Comparison of ENCODE assay signal across 25 mouse cellular contexts in the genomic region with DNA sequence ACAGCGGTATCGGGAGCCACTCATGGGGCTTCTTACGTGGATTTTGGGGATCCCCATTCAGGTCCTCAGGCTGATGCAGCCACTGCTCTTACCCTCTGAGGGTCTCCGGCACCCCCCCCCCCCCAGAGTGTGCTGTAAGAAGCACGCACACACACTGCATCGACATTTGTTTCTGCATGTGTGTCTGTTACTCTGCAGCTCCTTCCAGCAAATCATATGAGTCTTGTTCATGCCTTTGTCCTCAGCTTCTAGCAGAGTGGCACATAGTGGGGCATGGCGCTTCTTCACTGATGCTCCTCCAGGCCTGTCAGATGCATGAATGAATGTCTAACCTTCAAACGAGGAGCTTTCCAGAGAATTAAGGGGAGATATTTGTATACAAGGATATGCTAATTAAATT. TPM values are rescaled to one million over a fixed set of nuclear protein-coding genes. Genes with fewer than 3 reads are reported as not detected.
DNase-seq lines count a peak whose midpoint lies in the region; ATAC-seq and TF ChIP-seq lines count a peak whose summit lies in the region.
"Had no signal": no experiment of that assay in that cellular context is flagged by ENCODE, and none has a peak within 500 bp of the region (broad histone marks: within the 10 kb centered on the region; RNA-seq: fewer than 3 reads in every experiment).

No protein-coding gene starts in this region.

- no peak overlapping the region for H3K4me3 ChIP-seq in forebrain, embryonic 15.5 days
- H3K4me3 ChIP-seq in forebrain, embryonic 11.5 days (ENCODE audit: low read depth, low read length), result no peak overlapping the region
- H3K4me3 ChIP-seq in hindbrain, embryonic 16.5 days (ENCODE audit: low read length), result no peak overlapping the region
- no peak overlapping the region for H3K4me3 ChIP-seq in hindbrain, embryonic 13.5 days
- no peak overlapping the region for H3K4me3 ChIP-seq in neural tube, embryonic 14.5 days (ENCODE audit: low read depth, low read length)
- no peak overlapping the region for H3K4me3 ChIP-seq in neural tube, embryonic 15.5 days (replicated peaks)
- H3K4me3 ChIP-seq in forebrain, postnatal 0 days (ENCODE audit: low read depth, low read length), result no peak overlapping the region
- H3K4me3 ChIP-seq: heart, adult 2 months; heart, embryonic 10.5 days; heart, embryonic 13.5 days had no signal

- H3K27me3 ChIP-seq in forebrain, embryonic 15.5 days, result no peaks in the 10 kb centered on the region
- H3K27me3 ChIP-seq in forebrain, embryonic 11.5 days (ENCODE audit: control insufficient read depth, insufficient read depth, low read length), result no peaks in the 10 kb centered on the region
- no peaks in the 10 kb centered on the region for H3K27me3 ChIP-seq in hindbrain, embryonic 16.5 days (replicated peaks; ENCODE audit: control insufficient read depth, insufficient read depth, low read length)
- peaks cover 14% of the 10 kb centered on the region; the same call in 1 of the 2 replicates for H3K27me3 ChIP-seq in hindbrain, embryonic 13.5 days
- no peaks in the 10 kb centered on the region for H3K27me3 ChIP-seq in neural tube, embryonic 14.5 days (ENCODE audit: control insufficient read depth, insufficient read depth, low read length)
- peaks cover 7% of the 10 kb centered on the region; the same call in 1 of the 2 replicates for H3K27me3 ChIP-seq in neural tube, embryonic 15.5 days (replicated peaks)
- 0 out of 2 replicates have a peak, but pooled peaks cover 3% of the 10 kb centered on the region for H3K27me3 ChIP-seq in forebrain, postnatal 0 days (ENCODE audit: insufficient read depth, low read length)
- H3K27me3 ChIP-seq: heart, embryonic 13.5 days had no signal

- no peak for TF ChIP-seq CTCF in forebrain, postnatal 0 days (IDR thresholded peaks at IDR 0.05; ENCODE audit: low read depth)

- WGBS in forebrain, embryonic 15.5 days, result 58% methylated on average over 8 of the region's 8 CpGs
- WGBS in forebrain, embryonic 11.5 days, result 74% methylated on average over 8 of the region's 8 CpGs
- 70% methylated on average over 8 of the region's 8 CpGs for WGBS in hindbrain, embryonic 16.5 days
- WGBS in hindbrain, embryonic 13.5 days, result 73% methylated on average over 8 of the region's 8 CpGs
- 64% methylated on average over 8 of the region's 8 CpGs for WGBS in neural tube, embryonic 14.5 days
- WGBS in neural tube, embryonic 15.5 days, result 62% methylated on average over 8 of the region's 8 CpGs
- 53% methylated on average over 8 of the region's 8 CpGs for WGBS in forebrain, postnatal 0 days

- H3K4me2 ChIP-seq in forebrain, embryonic 15.5 days (replicated peaks), result no peak overlapping the region
- H3K4me2 ChIP-seq in forebrain, embryonic 11.5 days (ENCODE audit: low read depth, low read length, severe bottlenecking), result no peak overlapping the region
- H3K4me2 ChIP-seq in hindbrain, embryonic 16.5 days (ENCODE audit: low read length), result no peak overlapping the region
- no peak overlapping the region for H3K4me2 ChIP-seq in hindbrain, embryonic 13.5 days
- no peak overlapping the region for H3K4me2 ChIP-seq in neural tube, embryonic 14.5 days (ENCODE audit: low read depth, low read length)
- H3K4me2 ChIP-seq in neural tube, embryonic 15.5 days, result no peak overlapping the region
- no peak overlapping the region for H3K4me2 ChIP-seq in forebrain, postnatal 0 days (ENCODE audit: low read depth)
- H3K4me2 ChIP-seq: heart, embryonic 13.5 days had no signal

- H3K36me3 ChIP-seq in forebrain, embryonic 15.5 days, result no peaks in the 10 kb centered on the region
- H3K36me3 ChIP-seq in forebrain, embryonic 11.5 days (ENCODE audit: control insufficient read depth, insufficient read depth, low read length), result no peaks in the 10 kb centered on the region
- H3K36me3 ChIP-seq in hindbrain, embryonic 16.5 days (ENCODE audit: control insufficient read depth, insufficient read depth, low read length), result no peaks in the 10 kb centered on the region
- no peaks in the 10 kb centered on the region for H3K36me3 ChIP-seq in hindbrain, embryonic 13.5 days
- H3K36me3 ChIP-seq in neural tube, embryonic 14.5 days (ENCODE audit: control insufficient read depth, insufficient read depth, low read length), result no peaks in the 10 kb centered on the region
- H3K36me3 ChIP-seq in neural tube, embryonic 15.5 days, result no peaks in the 10 kb centered on the region
- no peaks in the 10 kb centered on the region for H3K36me3 ChIP-seq in forebrain, postnatal 0 days (ENCODE audit: insufficient read depth)
- H3K36me3 ChIP-seq: heart, embryonic 10.5 days; heart, embryonic 13.5 days had no signal

- no peaks in the 10 kb centered on the region for H3K9me3 ChIP-seq in forebrain, embryonic 15.5 days
- no peaks in the 10 kb centered on the region for H3K9me3 ChIP-seq in forebrain, embryonic 11.5 days (ENCODE audit: control insufficient read depth, low read length)
- H3K9me3 ChIP-seq in hindbrain, embryonic 16.5 days (ENCODE audit: control insufficient read depth, low read length), result no peaks in the 10 kb centered on the region
- no peaks in the 10 kb centered on the region for H3K9me3 ChIP-seq in hindbrain, embryonic 13.5 days
- H3K9me3 ChIP-seq in neural tube, embryonic 14.5 days (ENCODE audit: control insufficient read depth, low read length), result no peaks in the 10 kb centered on the region
- H3K9me3 ChIP-seq in neural tube, embryonic 15.5 days (replicated peaks), result no peaks in the 10 kb centered on the region
- no peaks in the 10 kb centered on the region for H3K9me3 ChIP-seq in forebrain, postnatal 0 days (ENCODE audit: low read length)
- H3K9me3 ChIP-seq: heart, embryonic 10.5 days; heart, embryonic 13.5 days had no signal

- DNase-seq in forebrain, embryonic 11.5 days (ENCODE audit: low spot score), result no peak
- DNase-seq in forebrain, postnatal 0 days, result no peak
- DNase-seq in urinary bladder, postnatal 4 days (ENCODE audit: low spot score in 2 of 2), result no peak
- DNase-seq: adrenal gland, adult 8-10 months; adrenal gland, postnatal 25 days; cerebellum, adult 18-20 months; cerebellum, adult 9-10 months; cerebellum, postnatal 14 days; gastrocnemius, postnatal 25 days; heart, adult 2 months; heart, postnatal 14 days; heart, postnatal 4 days; kidney, adult 18-20 months had no signal

- 0 out of 2 replicates have a peak overlapping the region, but pooled peaks have one; percentile 7 for H3K27ac ChIP-seq in forebrain, embryonic 15.5 days (replicated peaks)
- H3K27ac ChIP-seq in forebrain, embryonic 11.5 days (ENCODE audit: low read depth, low read length), result no peak overlapping the region
- no peak overlapping the region for H3K27ac ChIP-seq in hindbrain, embryonic 16.5 days (ENCODE audit: low read depth, low read length)
- no peak overlapping the region for H3K27ac ChIP-seq in hindbrain, embryonic 13.5 days
- no peak overlapping the region for H3K27ac ChIP-seq in neural tube, embryonic 14.5 days (ENCODE audit: low read depth, low read length)
- no peak overlapping the region for H3K27ac ChIP-seq in neural tube, embryonic 15.5 days (replicated peaks)
- H3K27ac ChIP-seq in forebrain, postnatal 0 days (ENCODE audit: low read depth, low read length), result no peak overlapping the region
- H3K27ac ChIP-seq: heart, adult 2 months; heart, embryonic 10.5 days; heart, embryonic 13.5 days; hindbrain, postnatal 0 days had no signal

- peak; percentile 55; the same call in 1 of the 2 replicates for ATAC-seq in forebrain, embryonic 15.5 days (replicated peaks)
- no peak for ATAC-seq in forebrain, embryonic 11.5 days (replicated peaks; ENCODE audit: low FRiP score)
- ATAC-seq in hindbrain, embryonic 16.5 days, result peak; percentile 34; the same call in 1 of the 2 replicates
- no peak for ATAC-seq in hindbrain, embryonic 13.5 days (ENCODE audit: low FRiP score)
- peak; percentile 21; the same call in 1 of the 2 replicates for ATAC-seq in neural tube, embryonic 14.5 days (ENCODE audit: low read depth)
- ATAC-seq in neural tube, embryonic 15.5 days (ENCODE audit: low FRiP score), result no peak
- ATAC-seq in forebrain, postnatal 0 days, result peak; percentile 50
- ATAC-seq: CD4-positive, CD25-positive, alpha-beta regulatory T cell, adult 4 months; hindbrain, postnatal 0 days; inflammation-experienced regulatory T-cells, adult 6 months; intestine, embryonic 16.5 days had no signal

- no peak overlapping the region for H3K9ac ChIP-seq in forebrain, embryonic 15.5 days (replicated peaks)
- H3K9ac ChIP-seq in forebrain, embryonic 11.5 days (ENCODE audit: low read length), result no peak overlapping the region
- H3K9ac ChIP-seq in hindbrain, embryonic 16.5 days (ENCODE audit: low read depth, low read length), result no peak overlapping the region
- no peak overlapping the region for H3K9ac ChIP-seq in hindbrain, embryonic 13.5 days
- H3K9ac ChIP-seq in neural tube, embryonic 14.5 days (replicated peaks; ENCODE audit: low read depth, low read length), result no peak overlapping the region
- no peak overlapping the region for H3K9ac ChIP-seq in neural tube, embryonic 15.5 days (replicated peaks)
- no peak overlapping the region for H3K9ac ChIP-seq in forebrain, postnatal 0 days
- H3K9ac ChIP-seq: heart, embryonic 13.5 days had no signal

- peaks cover 10% of the 10 kb centered on the region for H3K4me1 ChIP-seq in forebrain, embryonic 15.5 days
- H3K4me1 ChIP-seq in forebrain, embryonic 11.5 days (replicated peaks; ENCODE audit: control insufficient read depth, insufficient read depth, low read length), result peaks cover 3% of the 10 kb centered on the region; the same call in 1 of the 2 replicates
- peaks cover 5% of the 10 kb centered on the region; the same call in 1 of the 2 replicates for H3K4me1 ChIP-seq in hindbrain, embryonic 16.5 days (ENCODE audit: control insufficient read depth, insufficient read depth, low read depth, low read length)
- H3K4me1 ChIP-seq in hindbrain, embryonic 13.5 days (replicated peaks), result peaks cover 11% of the 10 kb centered on the region
- H3K4me1 ChIP-seq in neural tube, embryonic 14.5 days (ENCODE audit: control insufficient read depth, insufficient read depth, low read length), result peaks cover 3% of the 10 kb centered on the region; the same call in 1 of the 2 replicates
- H3K4me1 ChIP-seq in neural tube, embryonic 15.5 days, result peaks cover 5% of the 10 kb centered on the region; the same call in 1 of the 2 replicates
- 0 out of 2 replicates have a peak, but pooled peaks cover 5% of the 10 kb centered on the region for H3K4me1 ChIP-seq in forebrain, postnatal 0 days (ENCODE audit: insufficient read depth)
- H3K4me1 ChIP-seq: heart, embryonic 10.5 days had no signal

RNA-seq across cellular contexts. Expression of gene Esrrb, which starts 11.4 kb away (rescaled TPM):
- 0.13 and 0.46 TPM in 2 replicates for polyA plus RNA-seq in forebrain, embryonic 15.5 days (2015; fragmentation: Nextera tagmentation; extraction: Ambion mirVana)
- 0.13 TPM in 1 of 2 replicates, not detected in the other for polyA plus RNA-seq in forebrain, embryonic 11.5 days (2014; fragmentation: Nextera tagmentation; extraction: Ambion mirVana)
- 5.2 and 7.0 TPM in 2 replicates for polyA plus RNA-seq in hindbrain, embryonic 16.5 days (2015; fragmentation: Nextera tagmentation; extraction: Ambion mirVana)
- 5.3 and 6.7 TPM in 2 replicates for polyA plus RNA-seq in hindbrain, embryonic 13.5 days (2015; fragmentation: Nextera tagmentation; extraction: Ambion mirVana)
- 2.7 and 3.7 TPM in 2 replicates for polyA plus RNA-seq in neural tube, embryonic 14.5 days (2014; fragmentation: Nextera tagmentation; extraction: Ambion mirVana)
- 3.7 and 4.7 TPM in 2 replicates for polyA plus RNA-seq in neural tube, embryonic 15.5 days (2015; fragmentation: Nextera tagmentation; extraction: Ambion mirVana)
- total RNA-seq in forebrain, postnatal 0 days (2014; rRNA removed), result 0.62 and 0.86 TPM in 2 replicates
- 0.24 and 0.48 TPM in 2 replicates for polyA plus RNA-seq in forebrain, postnatal 0 days (2015; fragmentation: Nextera tagmentation; extraction: Ambion mirVana)
- total RNA-seq: MEL had no signal
- polyA plus RNA-seq: CD4-positive, CD25-positive, alpha-beta regulatory T cell, adult 4 months had no signal

Comparison
In these comparisons a context has a peak if more than half of its experiments do, and no peak if none do; other contexts are left out.
1. ATAC-seq: peak in forebrain, embryonic 15.5 days (single experiment), hindbrain, embryonic 16.5 days (single experiment), neural tube, embryonic 14.5 days (single experiment) and forebrain, postnatal 0 days (single experiment); none in forebrain, embryonic 11.5 days (single experiment), hindbrain, embryonic 13.5 days (single experiment) and neural tube, embryonic 15.5 days (single experiment).